Mouse (Mus musculus): ENCODE data around the gene Usf2. TPM values are rescaled to one million over a fixed set of nuclear protein-coding genes. Genes with fewer than 3 reads are reported as not detected.

Gene Usf2
- total and polyA plus RNA-seq, 3 experiments = 42.0 to 103 (median 47.0) TPM

DNA sequence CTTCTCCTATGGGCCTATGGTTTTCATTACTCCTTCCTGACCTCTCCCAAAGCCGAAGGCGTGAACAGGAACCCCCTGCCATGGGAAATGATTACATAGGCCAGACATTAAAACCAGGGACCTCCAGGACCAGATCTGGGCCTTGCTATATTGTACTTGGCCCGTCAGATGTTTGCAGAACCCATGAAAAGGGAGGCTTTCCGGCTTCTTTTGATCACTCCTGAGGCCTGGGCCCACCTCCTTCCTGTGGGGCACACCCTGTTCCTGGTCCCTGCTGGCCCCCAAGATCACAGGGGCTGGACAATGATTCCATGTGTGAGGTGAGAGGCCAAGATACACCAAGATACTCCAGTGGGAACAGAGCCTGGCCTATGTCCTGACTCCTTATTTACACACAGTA lies 12.6 kb upstream of the Usf2 start:
- no peaks in the 10 kb centered on the region for H3K36me3 ChIP-seq (replicated peaks in 1 of 2; ENCODE audit: control insufficient read depth in 1 of 2, insufficient read depth in 1 of 2, low read length in 1 of 2)
- in situ Hi-C loops (cut with MboI; ENCODE audit: low pct_ligation_motif_present, low pct_unique_long_range_greater_than_20kb, low sequenced_read_pairs) = no loop called here
- H3K27me3 ChIP-seq (replicated peaks) = no peaks in the 10 kb centered on the region
- no peak overlapping the region for H3K4me3 ChIP-seq (replicated peaks in 1 of 3; ENCODE audit: low read depth in 2 of 3, low read length in 2 of 3, poor library complexity in 1 of 3)
- DNase-seq (ENCODE audit: extremely low read depth) = no peak
- TF ChIP-seq POLR2A (IDR thresholded peaks at IDR 0.05; ENCODE audit: low read depth, low read length) = no peak
- TF ChIP-seq ETS1 (conservative IDR thresholded peaks at IDR 0.05; ENCODE audit: low read depth, low read length) = no peak
- no peak for TF ChIP-seq E2F4 (IDR thresholded peaks at IDR 0.05; ENCODE audit: insufficient replicate concordance, low read depth, low read length)
- no peak for TF ChIP-seq ZC3H11A (IDR thresholded peaks at IDR 0.05; ENCODE audit: low read depth, low read length)
- H3K9ac ChIP-seq (ENCODE audit: insufficient read depth, low read depth) = no peak overlapping the region
- no peaks in the 10 kb centered on the region for H3K79me2 ChIP-seq (replicated peaks; ENCODE audit: control insufficient read depth, extremely low read depth, insufficient read depth, poor library complexity, severe bottlenecking)
- H3K4me1 ChIP-seq (ENCODE audit: control insufficient read depth in 1 of 2, insufficient read depth in 2 of 2) = peaks cover 0 to 10% of the 10 kb centered on the region in 2 experiments; a peak in 2 of 4 replicates
- peaks cover 7% of the 10 kb centered on the region for H3K9me3 ChIP-seq (replicated peaks; ENCODE audit: low read length)
- H3K27ac ChIP-seq (ENCODE audit: insufficient read depth, low read depth) = no peak overlapping the region
- dilution Hi-C loops (cut with MboI; ENCODE audit: extremely low pct_ligation_motif_present, extremely low pct_unique_long_range_greater_than_20kb, low sequenced_read_pairs) = no loop called here
- no peak overlapping the region for H3K4me2 ChIP-seq (ENCODE audit: insufficient read depth, low read depth, poor library complexity, severe bottlenecking)

DNA sequence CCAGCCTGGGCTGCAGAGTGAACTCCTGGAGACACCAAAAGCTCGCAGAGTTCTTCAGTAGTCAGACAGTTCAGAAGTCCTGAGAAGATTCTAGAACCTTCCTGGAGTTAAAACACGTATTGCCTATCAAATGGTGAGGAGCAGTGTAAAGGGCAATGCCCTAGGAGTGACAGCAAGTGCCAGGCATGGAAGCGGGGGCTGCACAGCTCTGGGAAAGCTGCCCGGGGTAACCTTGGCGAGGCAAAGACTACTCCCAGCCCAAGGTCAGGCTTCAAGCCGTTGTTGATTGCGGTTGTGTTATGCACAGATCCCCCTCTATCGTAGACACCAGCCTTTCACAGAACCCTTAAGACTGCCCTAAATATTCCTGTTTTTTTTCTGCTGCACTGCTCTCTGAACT lies 12.0 kb upstream of the Usf2 start:
- no peaks in the 10 kb centered on the region for H3K79me2 ChIP-seq (replicated peaks; ENCODE audit: control insufficient read depth, extremely low read depth, insufficient read depth, poor library complexity, severe bottlenecking)
- no peak overlapping the region for H3K4me2 ChIP-seq (ENCODE audit: insufficient read depth, low read depth, poor library complexity, severe bottlenecking)
- peaks cover 6% of the 10 kb centered on the region for H3K9me3 ChIP-seq (replicated peaks; ENCODE audit: low read length)
- no peaks in the 10 kb centered on the region for H3K27me3 ChIP-seq (replicated peaks)
- TF ChIP-seq NRF1 (IDR thresholded peaks at IDR 0.05; ENCODE audit: low read depth, low read length) = no peak
- TF ChIP-seq TCF12 (IDR thresholded peaks at IDR 0.05; ENCODE audit: low read depth, low read length) = no peak
- TF ChIP-seq ETS1 (conservative IDR thresholded peaks at IDR 0.05; ENCODE audit: low read depth, low read length) = no peak
- TF ChIP-seq BHLHE40 (IDR thresholded peaks at IDR 0.05; ENCODE audit: low read depth, low read length) = no peak
- TF ChIP-seq PAX5 (IDR thresholded peaks at IDR 0.05; ENCODE audit: low read length) = no peak
- TF ChIP-seq CHD2 (IDR thresholded peaks at IDR 0.05; ENCODE audit: low read length) = no peak
- H3K4me1 ChIP-seq (ENCODE audit: control insufficient read depth in 1 of 2, insufficient read depth in 2 of 2) = peaks cover 0 to 8% of the 10 kb centered on the region in 2 experiments; a peak in 2 of 4 replicates
- dilution Hi-C loops (cut with MboI; ENCODE audit: extremely low pct_ligation_motif_present, extremely low pct_unique_long_range_greater_than_20kb, low sequenced_read_pairs) (no loop called here), in situ Hi-C loops (cut with MboI; ENCODE audit: low pct_ligation_motif_present, low pct_unique_long_range_greater_than_20kb, low sequenced_read_pairs) (no loop called here)
- H3K4me3 ChIP-seq (replicated peaks in 1 of 3; ENCODE audit: low read depth in 2 of 3, low read length in 2 of 3, poor library complexity in 1 of 3) = no peak overlapping the region
- H3K9ac ChIP-seq (ENCODE audit: insufficient read depth, low read depth) = no peak overlapping the region
- H3K27ac ChIP-seq (ENCODE audit: insufficient read depth, low read depth) = no peak overlapping the region
- H3K36me3 ChIP-seq (replicated peaks in 1 of 2; ENCODE audit: control insufficient read depth in 1 of 2, insufficient read depth in 1 of 2, low read length in 1 of 2) = no peaks in the 10 kb centered on the region
- no peak for DNase-seq (ENCODE audit: extremely low read depth)

DNA sequence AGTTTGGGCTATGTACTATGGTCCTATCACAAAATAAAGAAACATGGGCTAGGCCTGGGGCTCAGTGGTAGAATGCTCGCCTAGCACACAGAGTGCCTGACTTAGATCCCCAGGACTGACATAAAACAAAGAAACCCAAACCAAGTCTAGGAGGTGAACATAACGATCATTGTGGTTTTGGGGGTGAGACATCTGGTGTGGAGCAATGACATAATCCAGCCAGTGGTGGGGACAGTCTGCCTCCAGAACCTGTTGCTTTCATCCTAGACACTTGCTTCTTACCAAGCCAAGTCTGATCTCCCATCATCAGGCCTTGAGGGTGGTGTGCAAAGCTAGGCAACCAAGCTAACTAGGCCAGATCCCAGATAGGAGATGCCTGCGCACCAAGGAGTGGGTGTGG lies 10.1 kb upstream of the Usf2 start:
- in situ Hi-C loops (cut with MboI; ENCODE audit: low pct_ligation_motif_present, low pct_unique_long_range_greater_than_20kb, low sequenced_read_pairs) = no loop called here
- Histone ChIP-seq H3K4me2 (ENCODE audit: insufficient read depth, low read depth, poor library complexity, severe bottlenecking) (no peak overlapping the region), H3K9me3 (replicated peaks; ENCODE audit: low read length) (no peaks in the 10 kb centered on the region), H3K27me3 (replicated peaks) (no peaks in the 10 kb centered on the region), H3K27ac (ENCODE audit: insufficient read depth, low read depth) (no peak overlapping the region), H3K4me1 (ENCODE audit: control insufficient read depth in 1 of 2, insufficient read depth in 2 of 2) (peaks cover 0 to 5% of the 10 kb centered on the region in 2 experiments; a peak in 1 of 4 replicates), H3K36me3 (replicated peaks in 1 of 2; ENCODE audit: control insufficient read depth in 1 of 2, insufficient read depth in 1 of 2, low read length in 1 of 2) (no peaks in the 10 kb centered on the region), H3K79me2 (replicated peaks; ENCODE audit: control insufficient read depth, extremely low read depth, insufficient read depth, poor library complexity, severe bottlenecking) (no peaks in the 10 kb centered on the region), H3K9ac (ENCODE audit: insufficient read depth, low read depth) (no peak overlapping the region), H3K4me3 (replicated peaks in 1 of 3; ENCODE audit: low read depth in 2 of 3, low read length in 2 of 3, poor library complexity in 1 of 3) (no peak overlapping the region)
- TF ChIP-seq EP300 (IDR thresholded peaks at IDR 0.05; ENCODE audit: low read length) (no peak), UBTF (IDR thresholded peaks at IDR 0.05; ENCODE audit: low read depth, low read length) (no peak), MAX (IDR thresholded peaks at IDR 0.05; ENCODE audit: low read length) (no peak), MAZ (IDR thresholded peaks at IDR 0.05; ENCODE audit: low read depth, low read length) (no peak), ELF1 (IDR thresholded peaks at IDR 0.05; ENCODE audit: low read depth, low read length) (no peak), RCOR1 (conservative IDR thresholded peaks at IDR 0.05; ENCODE audit: low read depth, low read length) (no peak), HCFC1 (IDR thresholded peaks at IDR 0.05; ENCODE audit: low read depth, low read length) (no peak), TCF12 (IDR thresholded peaks at IDR 0.05; ENCODE audit: low read depth, low read length) (no peak), MAFK (IDR thresholded peaks at IDR 0.05; ENCODE audit: insufficient replicate concordance, low read length) (no peak), ETS1 (conservative IDR thresholded peaks at IDR 0.05; ENCODE audit: low read depth, low read length) (no peak), ZNF384 (IDR thresholded peaks at IDR 0.05; ENCODE audit: low read depth, low read length) (no peak), MEF2A (IDR thresholded peaks at IDR 0.05; ENCODE audit: borderline replicate concordance, low read depth, low read length) (no peak), USF2 (conservative IDR thresholded peaks at IDR 0.05; ENCODE audit: low read depth, low read length) (no peak), JUND (conservative IDR thresholded peaks at IDR 0.05; ENCODE audit: low read depth, low read length) (no peak), GABPA (IDR thresholded peaks at IDR 0.05; ENCODE audit: insufficient replicate concordance, low read depth, low read length) (no peak), NRF1 (IDR thresholded peaks at IDR 0.05; ENCODE audit: low read depth, low read length) (no peak)
- dilution Hi-C loops (cut with MboI; ENCODE audit: extremely low pct_ligation_motif_present, extremely low pct_unique_long_range_greater_than_20kb, low sequenced_read_pairs) = no loop called here
- no peak for DNase-seq (ENCODE audit: extremely low read depth)

All from CH12.LX (cell line).